Mouse (Mus musculus) neural tube, embryonic 12.5 days (tissue): ENCODE results near the gene Tmem233. TPM values are rescaled to one million over a fixed set of nuclear protein-coding genes. Genes with fewer than 3 reads are reported as not detected.

Experiments
- ATAC-seq: fragments of 200-750 bp; cut with Nextera tagmentation; 2 replicates; pipeline ENCODE4 v1.8.0; 2017; ENCODE audit warnings: low read depth, mild to moderate bottlenecking, moderate TSS enrichment, moderate library complexity; ENCODE audit not compliant: low FRiP score
- H3K27ac ChIP-seq: fragments of 300-500 bp; sonication (generic); 2 replicates; pipeline ENCODE4 v1.5.1; 2016
- H3K27me3 ChIP-seq: fragments of 300-500 bp; sonication (generic); replicated peaks from 2 replicates; pipeline ENCODE4 v1.6.1; 2016; ENCODE audit warnings: mild to moderate bottlenecking
- H3K36me3 ChIP-seq: fragments of 300-500 bp; sonication (generic); 2 replicates; pipeline ENCODE4 v1.6.1; 2016; ENCODE audit warnings: mild to moderate bottlenecking
- H3K4me1 ChIP-seq: fragments of 300-500 bp; sonication (generic); 2 replicates; pipeline ENCODE4 v1.6.1; 2016
- H3K4me2 ChIP-seq: fragments of 300-500 bp; sonication (generic); replicated peaks from 2 replicates; pipeline ENCODE4 v1.6.1; 2016; ENCODE audit warnings: mild to moderate bottlenecking
- H3K4me3 ChIP-seq: fragments of 300-500 bp; sonication (generic); 2 replicates; pipeline ENCODE4 v1.5.1; 2016
- H3K9ac ChIP-seq: fragments of 300-500 bp; sonication (generic); 2 replicates; pipeline ENCODE4 v1.6.1; 2016; ENCODE audit warnings: mild to moderate bottlenecking
- H3K9me3 ChIP-seq: fragments of 300-500 bp; sonication (generic); 2 replicates; pipeline ENCODE4 v1.6.1; 2016; ENCODE audit warnings: mild to moderate bottlenecking
- WGBS: fragments of 180-500 bp; shearing (Covaris S2); methylation state at CpG from one replicate; pipeline ENCODE4 v1.1.7; 2016; 5-methylcytosine and 5-hydroxymethylcytosine counted together
- polyA plus RNA-seq: library from polyadenylated mRNA; unstranded; fragments of >200 nt; fragmentation: Nextera tagmentation; extraction: Ambion mirVana; gene quantifications from 2 replicates; pipeline ENCODE4 v1.2.1, GENCODE M21; 2016

Gene Tmem233
- polyA plus RNA-seq, 1 experiment from 2014 or later, result not detected

- whole genome bisulfite sequencing, result 84% methylated on average over 8 of the region's 8 CpGs
- H3K36me3 ChIP-seq, result peaks cover 58% of the 10 kb centered on the region
Observed at GRCm38 (mm10) chr5:116013821-116014220, 69.2 kb downstream of the Tmem233 start.

GRCm38 (mm10) chr5:116012503-116012902 lies 70.5 kb downstream of the Tmem233 start:
- Histone ChIP-seq H3K4me2 (no peak overlapping the region), H3K9ac (no peak overlapping the region), H3K36me3 (peaks cover 46% of the 10 kb centered on the region), H3K4me3 (no peak overlapping the region), H3K27me3 (no peaks in the 10 kb centered on the region), H3K27ac (no peak overlapping the region), H3K4me1 (no peaks in the 10 kb centered on the region), H3K9me3 (no peaks in the 10 kb centered on the region)
- 92% methylated on average over 7 of the region's 7 CpGs for WGBS
- ATAC-seq, result no peak

More at GRCm38 (mm10) chr5:116013821-116014220, 69.2 kb downstream of the Tmem233 start:
- Histone ChIP-seq H3K27ac (no peak overlapping the region), H3K4me2 (no peak overlapping the region), H3K9me3 (no peaks in the 10 kb centered on the region), H3K4me3 (no peak overlapping the region), H3K4me1 (no peaks in the 10 kb centered on the region), H3K9ac (no peak overlapping the region), H3K27me3 (no peaks in the 10 kb centered on the region)
- no peak for ATAC-seq

GRCm38 (mm10) chr5:116011700-116012099 lies 71.3 kb downstream of the Tmem233 start:
- Histone ChIP-seq H3K9ac (no peak overlapping the region), H3K27me3 (no peaks in the 10 kb centered on the region), H3K4me3 (no peak overlapping the region), H3K9me3 (no peaks in the 10 kb centered on the region), H3K36me3 (peaks cover 42% of the 10 kb centered on the region), H3K4me2 (no peak overlapping the region), H3K27ac (no peak overlapping the region), H3K4me1 (no peaks in the 10 kb centered on the region)
- 91% methylated on average over 7 of the region's 7 CpGs for WGBS
- ATAC-seq, result no peak

- H3K4me3 ChIP-seq, result no peak overlapping the region
- 87% methylated on average over 2 of the region's 2 CpGs for WGBS
- ATAC-seq, result no peak
Observed at GRCm38 (mm10) chr5:116009884-116010627, 73.0 kb downstream of the Tmem233 start.

GRCm38 (mm10) chr5:116009091-116009851 lies 73.8 kb downstream of the Tmem233 start:
- peaks cover 21% of the 10 kb centered on the region for H3K36me3 ChIP-seq
- H3K4me1 ChIP-seq, result 0 out of 2 replicates have a peak, but pooled peaks cover 3% of the 10 kb centered on the region
- 84% methylated on average over 15 of the region's 15 CpGs for WGBS
- no peak overlapping the region for H3K9ac ChIP-seq
- no peak overlapping the region for H3K4me2 ChIP-seq
- H3K9me3 ChIP-seq, result no peaks in the 10 kb centered on the region
- H3K4me3 ChIP-seq, result no peak overlapping the region
- no peak overlapping the region for H3K27ac ChIP-seq
- no peaks in the 10 kb centered on the region for H3K27me3 ChIP-seq
- ATAC-seq, result no peak

More at GRCm38 (mm10) chr5:116009884-116010627, 73.0 kb downstream of the Tmem233 start:
- H3K27me3 ChIP-seq, result no peaks in the 10 kb centered on the region
- H3K4me2 ChIP-seq, result no peak overlapping the region
- no peak overlapping the region for H3K9ac ChIP-seq
- H3K27ac ChIP-seq, result no peak overlapping the region
- H3K4me1 ChIP-seq, result no peaks in the 10 kb centered on the region
- no peaks in the 10 kb centered on the region for H3K9me3 ChIP-seq
- peaks cover 29% of the 10 kb centered on the region for H3K36me3 ChIP-seq

- Histone ChIP-seq H3K4me2 (no peak overlapping the region), H3K27ac (no peak overlapping the region), H3K36me3 (peaks cover 8% of the 10 kb centered on the region; the same call in 1 of the 2 replicates), H3K9me3 (no peaks in the 10 kb centered on the region), H3K27me3 (no peaks in the 10 kb centered on the region), H3K4me3 (no peak overlapping the region), H3K9ac (no peak overlapping the region), H3K4me1 (0 out of 2 replicates have a peak, but pooled peaks cover 3% of the 10 kb centered on the region)
- ATAC-seq, result no peak
- WGBS, result 92% methylated on average over 13 of the region's 13 CpGs
Observed at GRCm38 (mm10) chr5:116007723-116008122, 75.3 kb downstream of the Tmem233 start.

GRCm38 (mm10) chr5:116006324-116007099 lies 76.5 kb downstream of the Tmem233 start:
- H3K4me2 ChIP-seq, result no peak overlapping the region
- H3K27ac ChIP-seq, result no peak overlapping the region
- 0 out of 2 replicates have a peak, but pooled peaks cover 3% of the 10 kb centered on the region for H3K4me1 ChIP-seq
- 59% methylated on average over 22 of the region's 22 CpGs for WGBS
- peaks cover 8% of the 10 kb centered on the region; the same call in 1 of the 2 replicates for H3K36me3 ChIP-seq
- no peak for ATAC-seq
- no peak overlapping the region for H3K9ac ChIP-seq
- no peaks in the 10 kb centered on the region for H3K9me3 ChIP-seq
- no peaks in the 10 kb centered on the region for H3K27me3 ChIP-seq
- no peak overlapping the region for H3K4me3 ChIP-seq

GRCm38 (mm10) chr5:116004271-116004670 lies 78.8 kb downstream of the Tmem233 start:
- Histone ChIP-seq H3K4me1 (0 out of 2 replicates have a peak, but pooled peaks cover 3% of the 10 kb centered on the region), H3K9me3 (no peaks in the 10 kb centered on the region), H3K4me2 (peak overlapping the region; percentile 14; the same call in 1 of the 2 replicates), H3K9ac (no peak overlapping the region), H3K36me3 (peaks cover 12% of the 10 kb centered on the region; the same call in 1 of the 2 replicates), H3K27ac (no peak overlapping the region), H3K4me3 (no peak overlapping the region), H3K27me3 (no peaks in the 10 kb centered on the region)
- ATAC-seq, result no peak
- 74% methylated on average over 10 of the region's 10 CpGs for WGBS

GRCm38 (mm10) chr5:116003825-116004224 lies 79.2 kb downstream of the Tmem233 start:
- H3K9ac ChIP-seq, result no peak overlapping the region
- H3K9me3 ChIP-seq, result no peaks in the 10 kb centered on the region
- H3K27ac ChIP-seq, result no peak overlapping the region
- H3K36me3 ChIP-seq, result peaks cover 12% of the 10 kb centered on the region; the same call in 1 of the 2 replicates
- no peak for ATAC-seq
- H3K4me2 ChIP-seq, result peak overlapping the region; percentile 14; the same call in 1 of the 2 replicates
- no peak overlapping the region for H3K4me3 ChIP-seq
- H3K27me3 ChIP-seq, result no peaks in the 10 kb centered on the region
- 41% methylated on average over 13 of the region's 13 CpGs for WGBS
- 0 out of 2 replicates have a peak, but pooled peaks cover 3% of the 10 kb centered on the region for H3K4me1 ChIP-seq

- H3K4me3 ChIP-seq, result no peak overlapping the region
- no peak for ATAC-seq
- no peak overlapping the region for H3K27ac ChIP-seq
- no peak overlapping the region for H3K9ac ChIP-seq
- 0 out of 2 replicates have a peak, but pooled peaks cover 3% of the 10 kb centered on the region for H3K4me1 ChIP-seq
- no peaks in the 10 kb centered on the region for H3K9me3 ChIP-seq
- H3K4me2 ChIP-seq, result no peak overlapping the region
- no peaks in the 10 kb centered on the region for H3K27me3 ChIP-seq
- WGBS, result 90% methylated on average over 8 of the region's 8 CpGs
- H3K36me3 ChIP-seq, result peaks cover 12% of the 10 kb centered on the region; the same call in 1 of the 2 replicates
Observed at GRCm38 (mm10) chr5:116003154-116003553, 79.9 kb downstream of the Tmem233 start.

- ATAC-seq, result no peak
Observed at GRCm38 (mm10) chr5:115997376-115997775, 85.7 kb downstream of the Tmem233 start.

More at GRCm38 (mm10) chr5:115997376-115997775, 85.7 kb downstream of the Tmem233 start:
- Histone ChIP-seq H3K4me3 (no peak overlapping the region), H3K36me3 (peaks cover 40% of the 10 kb centered on the region), H3K9ac (no peak overlapping the region), H3K27ac (no peak overlapping the region), H3K9me3 (no peaks in the 10 kb centered on the region), H3K4me1 (no peaks in the 10 kb centered on the region), H3K27me3 (no peaks in the 10 kb centered on the region), H3K4me2 (no peak overlapping the region)
- 81% methylated on average over 13 of the region's 13 CpGs for WGBS
